Mouse (Mus musculus): ENCODE measurements around the gene Crebzf. TPM values are rescaled to one million over a fixed set of nuclear protein-coding genes. Genes with fewer than 3 reads are reported as not detected.

Crebzf gene
- polyA plus RNA-seq, 1 experiment from 2014 or later = 29.1 TPM

- 66% methylated on average over 2 of the region's 2 CpGs for WGBS
- ATAC-seq = no peak
Observed at GRCm38 (mm10) chr7:90473511-90473910, 31.0 kb downstream of the Crebzf start.

GRCm38 (mm10) chr7:90475793-90476312 lies 33.3 kb downstream of the Crebzf start, which contains the start of gene Tmem126b:
Tmem126b (minus strand) TSS chr7:90476001.
- no peaks in the 10 kb centered on the region for H3K27me3 ChIP-seq (replicated peaks; ENCODE audit: control insufficient read depth, insufficient read depth, low read length)
- peaks cover 6% of the 10 kb centered on the region for H3K4me1 ChIP-seq (replicated peaks; ENCODE audit: control insufficient read depth, insufficient read depth, low read length)
- H3K27ac ChIP-seq (ENCODE audit: low read length) = peak within 1 kb of the TSS; percentile 70
- under 1% methylated on average over 36 of the region's 36 CpGs for WGBS
- peak within 1 kb of the TSS; percentile 83 for H3K4me2 ChIP-seq (ENCODE audit: low read length)
- H3K36me3 ChIP-seq (ENCODE audit: control insufficient read depth, insufficient read depth) = no peaks in the 10 kb centered on the region
- ATAC-seq = peak; percentile 100
- H3K9me3 ChIP-seq (ENCODE audit: control insufficient read depth, low read length) = no peaks in the 10 kb centered on the region
- H3K4me3 ChIP-seq (replicated peaks; ENCODE audit: low read length) = peak within 1 kb of the TSS; percentile 55
- peak within 1 kb of the TSS; percentile 85 for H3K9ac ChIP-seq (replicated peaks; ENCODE audit: low read depth, low read length)

More at GRCm38 (mm10) chr7:90473511-90473910, 31.0 kb downstream of the Crebzf start:
- no peak overlapping the region for H3K9ac ChIP-seq (replicated peaks; ENCODE audit: low read depth, low read length)
- H3K36me3 ChIP-seq (ENCODE audit: control insufficient read depth, insufficient read depth) = peaks cover 2% of the 10 kb centered on the region; the same call in 1 of the 2 replicates
- H3K4me3 ChIP-seq (replicated peaks; ENCODE audit: low read length) = no peak overlapping the region
- H3K27ac ChIP-seq (ENCODE audit: low read length) = no peak overlapping the region
- H3K9me3 ChIP-seq (ENCODE audit: control insufficient read depth, low read length) = no peaks in the 10 kb centered on the region
- peaks cover 6% of the 10 kb centered on the region for H3K4me1 ChIP-seq (replicated peaks; ENCODE audit: control insufficient read depth, insufficient read depth, low read length)
- H3K4me2 ChIP-seq (ENCODE audit: low read length) = no peak overlapping the region
- H3K27me3 ChIP-seq (replicated peaks; ENCODE audit: control insufficient read depth, insufficient read depth, low read length) = no peaks in the 10 kb centered on the region

- peaks cover 6% of the 10 kb centered on the region for H3K4me1 ChIP-seq (replicated peaks; ENCODE audit: control insufficient read depth, insufficient read depth, low read length)
- peak within 1 kb of the TSS; percentile 85 for H3K9ac ChIP-seq (replicated peaks; ENCODE audit: low read depth, low read length)
- H3K27ac ChIP-seq (ENCODE audit: low read length) = peak within 1 kb of the TSS; percentile 70
- ATAC-seq = 0 out of 2 replicates have a peak, but pooled peaks have one; percentile 1
- H3K4me2 ChIP-seq (ENCODE audit: low read length) = peak within 1 kb of the TSS; percentile 83
- H3K36me3 ChIP-seq (ENCODE audit: control insufficient read depth, insufficient read depth) = no peaks in the 10 kb centered on the region
- under 1% methylated on average over 32 of the region's 32 CpGs for WGBS
- peak within 1 kb of the TSS; percentile 55 for H3K4me3 ChIP-seq (replicated peaks; ENCODE audit: low read length)
- H3K9me3 ChIP-seq (ENCODE audit: control insufficient read depth, low read length) = no peaks in the 10 kb centered on the region
- no peaks in the 10 kb centered on the region for H3K27me3 ChIP-seq (replicated peaks; ENCODE audit: control insufficient read depth, insufficient read depth, low read length)
Observed at GRCm38 (mm10) chr7:90476313-90477245, 34.0 kb downstream of the Crebzf start, which contains the start of gene Dlg2. Dlg2 (plus strand) TSS chr7:90476672.

GRCm38 (mm10) chr7:90482607-90483006 lies 40.1 kb downstream of the Crebzf start:
- no peaks in the 10 kb centered on the region for H3K27me3 ChIP-seq (replicated peaks; ENCODE audit: control insufficient read depth, insufficient read depth, low read length)
- H3K36me3 ChIP-seq (ENCODE audit: control insufficient read depth, insufficient read depth) = no peaks in the 10 kb centered on the region
- H3K4me2 ChIP-seq (ENCODE audit: low read length) = no peak overlapping the region
- WGBS = 94% methylated on average over 2 of the region's 2 CpGs
- no peak for ATAC-seq
- no peaks in the 10 kb centered on the region for H3K9me3 ChIP-seq (ENCODE audit: control insufficient read depth, low read length)
- no peak overlapping the region for H3K4me3 ChIP-seq (replicated peaks; ENCODE audit: low read length)
- no peak overlapping the region for H3K9ac ChIP-seq (replicated peaks; ENCODE audit: low read depth, low read length)
- H3K4me1 ChIP-seq (replicated peaks; ENCODE audit: control insufficient read depth, insufficient read depth, low read length) = no peaks in the 10 kb centered on the region
- no peak overlapping the region for H3K27ac ChIP-seq (ENCODE audit: low read length)

Other genes with a start within 250 kb of the Crebzf start
- gene Ccdc83, start 177.0 kb upstream of the Crebzf start, polyA plus RNA-seq (2015; fragmentation: Nextera tagmentation; extraction: Ambion mirVana) = not detected in 2 replicates
- gene Sytl2, start 140.5 kb upstream of the Crebzf start, polyA plus RNA-seq (2015; fragmentation: Nextera tagmentation; extraction: Ambion mirVana) = 2.3 and 2.5 TPM in 2 replicates
- 1.3 and 1.5 TPM in 2 replicates for gene Ccdc89, start 16.2 kb upstream of the Crebzf start, polyA plus RNA-seq (2015; fragmentation: Nextera tagmentation; extraction: Ambion mirVana)
- 109 and 112 TPM in 2 replicates for gene Tmem126a, start 14.5 kb downstream of the Crebzf start, polyA plus RNA-seq (2015; fragmentation: Nextera tagmentation; extraction: Ambion mirVana)
- 32.0 and 36.2 TPM in 2 replicates for gene Tmem126b, start 33.3 kb downstream of the Crebzf start, polyA plus RNA-seq (2015; fragmentation: Nextera tagmentation; extraction: Ambion mirVana)
- gene Dlg2, start 33.9 kb downstream of the Crebzf start, polyA plus RNA-seq (2015; fragmentation: Nextera tagmentation; extraction: Ambion mirVana) = 26.2 and 38.4 TPM in 2 replicates